Mouse (Mus musculus) MEL (cell line): Measurements from ENCODE around the gene Arhgap20. TPM values are rescaled to one million over a fixed set of nuclear protein-coding genes. Genes with fewer than 3 reads are reported as not detected.

Source experiments
- DNase-seq: peaks from one replicate; pipeline ENCODE4 v3.0.0; 2011; ENCODE audit warnings: low read depth, low spot score
- H3K27ac ChIP-seq: 2 replicates; pipeline ENCODE4 v1.5.1; 2012; ENCODE audit warnings: low read depth, mild to moderate bottlenecking, control low read depth, low read length, moderate library complexity; ENCODE audit not compliant: control insufficient read depth
- H3K27me3 ChIP-seq, 2 experiments: fragments of 150-350 bp in 1 of 2; sonication (generic) in 1 of 2; 2 replicates each; pipeline ENCODE4 v1.6.1; 2012; ENCODE audit warnings: low read length in 2 of 2, mild to moderate bottlenecking in 2 of 2, improper control_type of control experiment in 1 of 2, moderate library complexity in 1 of 2; ENCODE audit not compliant: insufficient read depth in 2 of 2, control insufficient read depth in 1 of 2
- H3K36me3 ChIP-seq, 2 experiments: 2 replicates each; pipeline ENCODE4 v1.6.1; 2012 to 2014; ENCODE audit warnings: low read length in 2 of 2, improper control_type of control experiment in 1 of 2, inconsistent platforms in 1 of 2, mild to moderate bottlenecking in 1 of 2; ENCODE audit not compliant: insufficient read depth in 2 of 2, control insufficient read depth in 1 of 2
- H3K4me1 ChIP-seq, 2 experiments: fragments of 150-350 bp in 1 of 2; sonication (generic) in 1 of 2; 2 replicates each; pipeline ENCODE4 v1.6.1; 2012; ENCODE audit warnings: low read length in 2 of 2, improper control_type of control experiment in 1 of 2, mild to moderate bottlenecking in 1 of 2; ENCODE audit not compliant: insufficient read depth in 2 of 2, control insufficient read depth in 1 of 2
- H3K4me3 ChIP-seq, 2 experiments: fragments of 150-350 bp in 1 of 2; sonication (generic) in 1 of 2; 2 replicates each; pipeline ENCODE4 v1.5.1; 2012; ENCODE audit warnings: low read depth in 2 of 2, low read length in 2 of 2, mild to moderate bottlenecking in 2 of 2, moderate library complexity in 2 of 2, control low read depth in 1 of 2, improper control_type of control experiment in 1 of 2; ENCODE audit not compliant: control insufficient read depth in 1 of 2, insufficient read depth in 1 of 2
- H3K79me2 ChIP-seq: 2 replicates; pipeline ENCODE4 v1.6.1; 2012; ENCODE audit warnings: mild to moderate bottlenecking, low read length, moderate library complexity; ENCODE audit not compliant: control insufficient read depth, poor library complexity, insufficient read depth
- H3K9ac ChIP-seq: 2 replicates; pipeline ENCODE4 v1.6.1; 2012; ENCODE audit warnings: low read depth, mild to moderate bottlenecking, control low read depth, low read length, moderate library complexity; ENCODE audit not compliant: control insufficient read depth, poor library complexity, severe bottlenecking
- H3K9me3 ChIP-seq: fragments of 150-350 bp; sonication (generic); replicated peaks from 2 replicates; pipeline ENCODE4 v1.6.1; 2012; ENCODE audit warnings: mild to moderate bottlenecking, low read length, improper control_type of control experiment, moderate library complexity; ENCODE audit not compliant: insufficient read depth
- CHD2 ChIP-seq: IDR thresholded peaks from 2 replicates; pipeline ENCODE4 v1.6.1; 2011; ENCODE audit warnings: low read length, improper control_type of control experiment
- CTCF ChIP-seq, 3 experiments: IDR thresholded peaks in 2 of 3; conservative IDR thresholded peaks in 1 of 3; 2 replicates each; pipeline ENCODE4 v1.5.1; 2011 to 2012; ENCODE audit warnings: low read length in 3 of 3, low read depth in 2 of 3, mild to moderate bottlenecking in 2 of 3, improper control_type of control experiment in 1 of 3, inconsistent platforms in 1 of 3, mixed read lengths in 1 of 3, moderate library complexity in 1 of 3; ENCODE audit not compliant: control insufficient read depth in 1 of 3, insufficient read depth in 1 of 3, poor library complexity in 1 of 3, severe bottlenecking in 1 of 3
- ELF1 ChIP-seq: IDR thresholded peaks from 2 replicates; pipeline ENCODE4 v1.6.1; 2014; ENCODE audit warnings: low read depth, mild to moderate bottlenecking, inconsistent platforms, low read length, improper control_type of control experiment, moderate library complexity
- EP300 ChIP-seq, 2 experiments: IDR thresholded peaks; 2 replicates each; pipeline ENCODE4 v1.6.1; 2011; ENCODE audit warnings: improper control_type of control experiment in 2 of 2, low read length in 2 of 2, low read depth in 1 of 2, mild to moderate bottlenecking in 1 of 2
- ETS1 ChIP-seq: IDR thresholded peaks from 2 replicates; pipeline ENCODE4 v1.6.1; 2012; ENCODE audit warnings: low read depth, mild to moderate bottlenecking, inconsistent platforms, low read length, improper control_type of control experiment, moderate library complexity
- GABPA ChIP-seq: IDR thresholded peaks from 2 replicates; pipeline ENCODE4 v1.6.1; 2012; ENCODE audit warnings: low read depth, mild to moderate bottlenecking, inconsistent platforms, low read length, improper control_type of control experiment, moderate library complexity
- HCFC1 ChIP-seq: IDR thresholded peaks from 2 replicates; pipeline ENCODE4 v1.6.1; 2012; ENCODE audit warnings: low read depth, mild to moderate bottlenecking, inconsistent platforms, low read length, improper control_type of control experiment, moderate library complexity
- JUND ChIP-seq: IDR thresholded peaks from 2 replicates; pipeline ENCODE4 v1.6.1; 2011; ENCODE audit warnings: low read depth, mild to moderate bottlenecking, improper control_type of control experiment, low read length
- KAT2A ChIP-seq: conservative IDR thresholded peaks from 2 replicates; pipeline ENCODE4 v1.6.1; 2012; ENCODE audit warnings: low read depth, low read length, improper control_type of control experiment, inconsistent platforms
- MAFK ChIP-seq: IDR thresholded peaks from 2 replicates; pipeline ENCODE4 v1.6.1; 2011; ENCODE audit warnings: low read depth, mild to moderate bottlenecking, low read length, improper control_type of control experiment, borderline replicate concordance
- MAX ChIP-seq: IDR thresholded peaks from 2 replicates; pipeline ENCODE4 v1.6.1; 2011; ENCODE audit warnings: low read length, improper control_type of control experiment
- MXI1 ChIP-seq: IDR thresholded peaks from 2 replicates; pipeline ENCODE4 v1.6.1; 2011; ENCODE audit warnings: mild to moderate bottlenecking, low read depth, low read length, improper control_type of control experiment
- NRF1 ChIP-seq: IDR thresholded peaks from 2 replicates; pipeline ENCODE4 v1.6.1; 2014; ENCODE audit warnings: low read depth, mild to moderate bottlenecking, inconsistent platforms, low read length, improper control_type of control experiment, moderate library complexity; ENCODE audit not compliant: poor library complexity, insufficient read depth, severe bottlenecking
- POLR2AphosphoS2 ChIP-seq: IDR thresholded peaks from 2 replicates; pipeline ENCODE4 v1.6.1; 2011; ENCODE audit warnings: low read length, improper control_type of control experiment
- POLR2AphosphoS5 ChIP-seq: IDR thresholded peaks from 2 replicates; pipeline ENCODE4 v1.6.1; 2012; ENCODE audit warnings: low read depth, borderline replicate concordance, mild to moderate bottlenecking, inconsistent platforms, low read length, moderate library complexity, mixed read lengths
- RAD21 ChIP-seq: IDR thresholded peaks from 2 replicates; pipeline ENCODE4 v1.6.1; 2011; ENCODE audit warnings: mild to moderate bottlenecking, low read depth, low read length, improper control_type of control experiment
- RCOR1 ChIP-seq: IDR thresholded peaks from 2 replicates; pipeline ENCODE4 v1.6.1; 2012; ENCODE audit warnings: low read depth, mild to moderate bottlenecking, inconsistent platforms, low read length, improper control_type of control experiment
- SMC3 ChIP-seq: IDR thresholded peaks from 2 replicates; pipeline ENCODE4 v1.6.1; 2011; ENCODE audit warnings: low read depth, low read length, improper control_type of control experiment
- TBP ChIP-seq: IDR thresholded peaks from 2 replicates; pipeline ENCODE4 v1.8.0; 2011; ENCODE audit warnings: low read depth, low read length, improper control_type of control experiment
- USF1 ChIP-seq: IDR thresholded peaks from 2 replicates; pipeline ENCODE4 v1.6.1; 2014; ENCODE audit warnings: low read depth, mild to moderate bottlenecking, inconsistent platforms, low read length, improper control_type of control experiment, moderate library complexity
- USF2 ChIP-seq, 2 experiments: IDR thresholded peaks; 2 replicates each; pipeline ENCODE4 v1.6.1; 2011 to 2012; ENCODE audit warnings: improper control_type of control experiment in 2 of 2, low read length in 2 of 2, borderline replicate concordance in 1 of 2, inconsistent platforms in 1 of 2, low read depth in 1 of 2, mild to moderate bottlenecking in 1 of 2; ENCODE audit not compliant: insufficient read depth in 1 of 2
- ZC3H11A ChIP-seq: IDR thresholded peaks from 2 replicates; pipeline ENCODE4 v1.6.1; 2012; ENCODE audit warnings: low read depth, mild to moderate bottlenecking, inconsistent platforms, low read length, improper control_type of control experiment
- ZMIZ1 ChIP-seq: IDR thresholded peaks from 2 replicates; pipeline ENCODE4 v1.6.1; 2012; ENCODE audit warnings: low read depth, mild to moderate bottlenecking, inconsistent platforms, low read length, improper control_type of control experiment, moderate library complexity
- polyA plus RNA-seq, 2 experiments: library from polyadenylated mRNA; stranded (reverse) in 1 of 2; unstranded in 1 of 2; fragments of >175 nt in 1 of 2; fragments of >200 nt in 1 of 2; gene quantifications; 2 replicates each; pipeline versions ENCODE4 v1.2.1 to v1.2.4; 2012; ENCODE audit warnings: low replicate concordance in 2 of 2, low read depth in 1 of 2; ENCODE audit not compliant: insufficient read length in 2 of 2, insufficient read depth in 1 of 2, missing spikeins in 1 of 2
- total RNA-seq: library from RNA; depleted of rRNA; stranded (reverse); fragments of 300-350 nt; gene quantifications from 2 replicates; pipeline ENCODE4 v1.2.3, GENCODE M21; 2012; rRNA removed

The Arhgap20 gene
- total RNA-seq (not detected in 2 replicates), polyA plus RNA-seq (not detected)

GRCm38 (mm10) chr9:51764921-51765416, at the start of gene Arhgap20:
Gene Arhgap20 (plus strand): TSS chr9:51765337.
- H3K4me1 ChIP-seq, result no peaks in the 10 kb centered on the region
- no peak within 1 kb of the TSS for H3K27ac ChIP-seq
- no peaks in the 10 kb centered on the region for H3K79me2 ChIP-seq
- no peak within 1 kb of the TSS for H3K4me3 ChIP-seq
- H3K27me3 ChIP-seq, result no peaks in the 10 kb centered on the region
- H3K9me3 ChIP-seq, result no peaks in the 10 kb centered on the region
- no peak for DNase-seq
- no peaks in the 10 kb centered on the region for H3K36me3 ChIP-seq
- H3K9ac ChIP-seq, result no peak within 1 kb of the TSS
- TF ChIP-seq RCOR1, result no peak
- TF ChIP-seq MAFK, result no peak
- no peak for TF ChIP-seq JUND
- no peak for TF ChIP-seq ETS1
- no peak for TF ChIP-seq TBP
- no peak for TF ChIP-seq CTCF (IDR thresholded peaks at IDR 0.05 in 2 of 3, conservative IDR thresholded peaks at IDR 0.05 in 1 of 3; ENCODE audit: control insufficient read depth in 1 of 3, insufficient read depth in 1 of 3, low read depth in 2 of 3, low read length in 3 of 3, poor library complexity in 1 of 3, severe bottlenecking in 1 of 3)
- TF ChIP-seq SMC3, result no peak
- TF ChIP-seq MAX, result no peak

DNA sequence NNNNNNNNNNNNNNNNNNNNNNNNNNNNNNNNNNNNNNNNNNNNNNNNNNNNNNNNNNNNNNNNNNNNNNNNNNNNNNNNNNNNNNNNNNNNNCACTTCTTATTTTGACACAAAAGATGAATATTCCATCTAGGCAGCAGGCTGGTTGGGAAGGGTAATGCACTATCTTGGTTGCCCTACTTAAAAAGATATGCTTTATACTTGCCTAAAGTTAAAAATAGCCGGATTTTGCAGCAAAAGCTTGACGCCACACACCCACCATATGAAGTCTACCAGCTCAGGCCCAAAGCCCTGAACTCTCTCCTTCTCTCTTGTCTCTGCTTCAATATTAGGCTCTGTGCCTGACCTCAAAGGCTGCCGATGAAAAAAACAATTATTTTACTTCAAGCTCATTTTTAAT, 46.3 kb upstream of the Arhgap20 start:
- no peaks in the 10 kb centered on the region for H3K9me3 ChIP-seq
- no peak overlapping the region for H3K27ac ChIP-seq
- no peak for DNase-seq
- H3K27me3 ChIP-seq, result no peaks in the 10 kb centered on the region
- no peaks in the 10 kb centered on the region for H3K79me2 ChIP-seq
- H3K4me3 ChIP-seq, result no peak overlapping the region
- no peaks in the 10 kb centered on the region for H3K4me1 ChIP-seq
- TF ChIP-seq USF1 (no peak), GABPA (no peak), MAFK (no peak), RAD21 (no peak), NRF1 (no peak), ZC3H11A (no peak), ZMIZ1 (no peak), POLR2AphosphoS2 (no peak), SMC3 (no peak), USF2 (IDR thresholded peaks at IDR 0.05; ENCODE audit: borderline replicate concordance in 1 of 2, insufficient read depth in 1 of 2, low read depth in 1 of 2, low read length in 2 of 2) (no peak), CTCF (IDR thresholded peaks at IDR 0.05 in 2 of 3, conservative IDR thresholded peaks at IDR 0.05 in 1 of 3; ENCODE audit: control insufficient read depth in 1 of 3, insufficient read depth in 1 of 3, low read depth in 2 of 3, low read length in 3 of 3, poor library complexity in 1 of 3, severe bottlenecking in 1 of 3) (no peak), ELF1 (no peak), CHD2 (no peak), KAT2A (no peak), HCFC1 (no peak), ETS1 (no peak), MXI1 (no peak), POLR2AphosphoS5 (no peak), EP300 (IDR thresholded peaks at IDR 0.05; ENCODE audit: low read depth in 1 of 2, low read length in 2 of 2) (no peak), RCOR1 (no peak)
- H3K36me3 ChIP-seq, result no peaks in the 10 kb centered on the region
- H3K9ac ChIP-seq, result no peak overlapping the region
